Mouse (Mus musculus) liver, embryonic 16.5 days (tissue): Measurements from ENCODE around the gene St7. TPM values are rescaled to one million over a fixed set of nuclear protein-coding genes. Genes with fewer than 3 reads are reported as not detected.

Experiments used
- ATAC-seq: fragments of 200-750 bp; cut with Nextera tagmentation; 2 replicates; pipeline ENCODE4 v1.8.0; 2017; ENCODE audit warnings: low read depth, mild to moderate bottlenecking, moderate number of reproducible peaks, moderate library complexity
- H3K27ac ChIP-seq: fragments of 300-500 bp; sonication (generic); 2 replicates; pipeline ENCODE4 v1.5.1; 2014; ENCODE audit warnings: mild to moderate bottlenecking, low read length
- H3K27me3 ChIP-seq: fragments of 300-500 bp; sonication (generic); 2 replicates; pipeline ENCODE4 v1.6.1; 2014; ENCODE audit warnings: low read depth, low read length, mixed read lengths; ENCODE audit not compliant: control insufficient read depth, insufficient read depth
- H3K36me3 ChIP-seq: fragments of 300-500 bp; sonication (generic); 2 replicates; pipeline ENCODE4 v1.6.1; 2014; ENCODE audit warnings: mild to moderate bottlenecking; ENCODE audit not compliant: control insufficient read depth, insufficient read depth
- H3K4me1 ChIP-seq: fragments of 300-500 bp; sonication (generic); 2 replicates; pipeline ENCODE4 v1.6.1; 2014; ENCODE audit warnings: low read depth, low read length, mixed read lengths; ENCODE audit not compliant: control insufficient read depth
- H3K4me2 ChIP-seq: fragments of 300-500 bp; sonication (generic); 2 replicates; pipeline ENCODE4 v1.6.1; 2014; ENCODE audit warnings: low read depth, low read length, mixed read lengths
- H3K4me3 ChIP-seq: fragments of 300-500 bp; sonication (generic); 2 replicates; pipeline ENCODE4 v1.5.1; 2014; ENCODE audit warnings: low read depth, mild to moderate bottlenecking, low read length
- H3K9ac ChIP-seq: fragments of 300-500 bp; sonication (generic); 2 replicates; pipeline ENCODE4 v1.6.1; 2014; ENCODE audit warnings: low read depth, low read length
- H3K9me3 ChIP-seq: fragments of 300-500 bp; sonication (generic); replicated peaks from 2 replicates; pipeline ENCODE4 v1.6.1; 2016; ENCODE audit warnings: low read length; ENCODE audit not compliant: control insufficient read depth
- WGBS: fragments of 180-500 bp; shearing (Covaris S2); extraction: QIAGEN DNeasy Blood & Tissue Kit; methylation state at CpG from one replicate; pipeline ENCODE4 v1.1.7; 2014; ENCODE audit not compliant: insufficient replicate concordance; 5-methylcytosine and 5-hydroxymethylcytosine counted together
- polyA plus RNA-seq: library from polyadenylated mRNA; unstranded; fragments of >200 nt; fragmentation: Nextera tagmentation; extraction: Ambion mirVana; gene quantifications from 2 replicates; pipeline ENCODE4 v1.2.1, GENCODE M21; 2015

The St7 gene
- polyA plus RNA-seq, 1 experiment from 2014 or later, result 9.3 TPM

DNA sequence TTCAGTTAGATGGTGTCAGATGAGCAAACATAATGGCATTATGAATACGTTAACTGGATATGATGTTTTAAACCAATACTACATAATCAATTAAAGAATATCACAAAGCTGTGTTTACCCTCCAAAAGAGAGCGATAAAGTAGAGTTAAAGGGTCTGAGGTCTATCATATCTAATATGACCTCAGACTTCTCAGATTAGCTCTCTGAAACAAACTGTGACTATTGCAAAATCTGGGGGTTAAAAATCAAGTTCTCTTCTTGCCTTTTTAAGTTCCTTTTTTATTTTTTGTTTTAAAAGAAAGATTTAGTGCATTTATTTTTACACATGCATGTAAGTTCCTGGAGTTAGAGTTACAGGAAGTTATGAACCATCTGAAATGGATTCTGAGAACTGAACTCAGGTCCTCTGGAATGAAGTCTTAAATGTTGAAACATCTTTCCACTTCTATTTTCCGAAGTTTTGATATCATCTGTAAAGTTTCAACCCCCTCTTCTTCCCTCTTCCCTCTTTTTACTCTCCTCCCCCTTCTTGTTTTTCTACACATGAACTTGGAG lies 86.0 kb downstream of the St7 start:
- WGBS, result 80% methylated on average over 3 of the region's 3 CpGs
- no peak overlapping the region for H3K4me3 ChIP-seq
- peaks cover 18% of the 10 kb centered on the region for H3K4me1 ChIP-seq
- ATAC-seq, result no peak
- H3K27me3 ChIP-seq, result no peaks in the 10 kb centered on the region
- H3K4me2 ChIP-seq, result no peak overlapping the region
- H3K9me3 ChIP-seq, result no peaks in the 10 kb centered on the region
- no peaks in the 10 kb centered on the region for H3K36me3 ChIP-seq
- no peak overlapping the region for H3K27ac ChIP-seq
- H3K9ac ChIP-seq, result no peak overlapping the region

DNA sequence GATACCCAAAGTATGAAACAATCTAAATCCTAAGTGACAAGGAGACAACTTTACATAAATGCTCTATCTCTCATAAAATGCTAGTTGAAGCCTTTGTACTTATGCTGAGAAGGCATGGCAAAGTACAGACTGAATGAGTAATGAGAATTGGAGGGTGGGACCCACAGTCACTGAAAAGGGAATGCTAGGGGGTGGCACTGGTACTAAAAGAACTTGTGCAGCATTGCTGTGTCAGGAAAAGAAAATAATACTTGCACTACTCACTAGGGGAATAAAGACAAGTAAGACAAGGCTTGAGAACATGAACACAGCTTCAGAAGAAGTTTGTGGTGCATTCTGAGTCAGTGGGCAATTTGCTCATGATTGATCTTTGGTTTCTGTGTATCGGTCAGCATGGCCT lies 90.8 kb downstream of the St7 start:
- no peak overlapping the region for H3K4me2 ChIP-seq
- no peak for ATAC-seq
- H3K27me3 ChIP-seq, result no peaks in the 10 kb centered on the region
- no peak overlapping the region for H3K27ac ChIP-seq
- no peak overlapping the region for H3K9ac ChIP-seq
- no peaks in the 10 kb centered on the region for H3K9me3 ChIP-seq
- H3K36me3 ChIP-seq, result no peaks in the 10 kb centered on the region
- WGBS, result 80% methylated on average over 1 of the region's 1 CpGs
- no peak overlapping the region for H3K4me3 ChIP-seq
- H3K4me1 ChIP-seq, result no peaks in the 10 kb centered on the region

DNA sequence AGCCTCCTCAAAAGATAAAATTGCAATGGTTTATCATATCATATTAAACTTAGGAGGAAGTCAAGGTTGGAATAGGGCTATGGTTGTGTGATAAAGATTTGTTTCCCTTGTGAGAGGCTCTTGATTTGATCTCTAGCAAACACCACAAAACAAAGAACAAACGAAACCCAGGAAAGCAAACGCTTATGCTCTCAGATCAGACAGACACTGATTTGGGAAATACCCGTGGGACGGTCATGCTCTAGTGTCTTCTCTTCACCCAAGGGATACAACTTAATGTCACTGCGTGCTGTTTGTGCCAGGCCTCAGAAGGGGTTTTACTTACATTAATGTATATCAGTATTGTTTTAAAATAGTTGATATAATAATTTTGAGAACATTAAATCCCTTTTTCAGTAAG lies 91.8 kb downstream of the St7 start:
- Histone ChIP-seq H3K27me3 (no peaks in the 10 kb centered on the region), H3K9ac (no peak overlapping the region), H3K4me3 (no peak overlapping the region), H3K9me3 (no peaks in the 10 kb centered on the region), H3K4me1 (no peaks in the 10 kb centered on the region), H3K36me3 (no peaks in the 10 kb centered on the region), H3K4me2 (no peak overlapping the region), H3K27ac (no peak overlapping the region)
- ATAC-seq, result no peak
- WGBS, result 65% methylated on average over 5 of the region's 5 CpGs

DNA sequence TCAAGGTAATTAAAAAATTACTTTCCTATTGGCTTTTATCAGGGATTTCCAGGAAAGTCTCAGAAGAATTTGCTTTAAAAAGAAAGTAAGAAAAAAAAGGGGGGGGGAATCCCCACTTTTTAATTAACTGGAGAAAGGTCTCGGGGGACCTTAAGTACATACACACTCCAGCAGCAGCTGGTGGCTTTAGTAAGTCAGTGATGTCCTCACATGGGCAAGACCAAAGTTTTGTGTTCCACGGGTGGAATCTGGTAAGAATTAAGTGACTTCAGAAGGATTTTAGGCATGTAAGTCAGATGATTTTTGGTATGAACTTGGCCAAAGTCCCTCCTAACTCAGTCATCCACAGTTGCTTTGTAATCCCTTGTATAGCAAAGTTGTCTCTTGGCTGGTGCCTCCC lies 92.5 kb downstream of the St7 start:
- no peaks in the 10 kb centered on the region for H3K4me1 ChIP-seq
- H3K36me3 ChIP-seq, result no peaks in the 10 kb centered on the region
- WGBS, result 71% methylated on average over 2 of the region's 2 CpGs
- H3K4me3 ChIP-seq, result no peak overlapping the region
- H3K27me3 ChIP-seq, result no peaks in the 10 kb centered on the region
- no peak overlapping the region for H3K27ac ChIP-seq
- no peak for ATAC-seq
- no peak overlapping the region for H3K9ac ChIP-seq
- H3K4me2 ChIP-seq, result no peak overlapping the region
- H3K9me3 ChIP-seq, result no peaks in the 10 kb centered on the region

DNA sequence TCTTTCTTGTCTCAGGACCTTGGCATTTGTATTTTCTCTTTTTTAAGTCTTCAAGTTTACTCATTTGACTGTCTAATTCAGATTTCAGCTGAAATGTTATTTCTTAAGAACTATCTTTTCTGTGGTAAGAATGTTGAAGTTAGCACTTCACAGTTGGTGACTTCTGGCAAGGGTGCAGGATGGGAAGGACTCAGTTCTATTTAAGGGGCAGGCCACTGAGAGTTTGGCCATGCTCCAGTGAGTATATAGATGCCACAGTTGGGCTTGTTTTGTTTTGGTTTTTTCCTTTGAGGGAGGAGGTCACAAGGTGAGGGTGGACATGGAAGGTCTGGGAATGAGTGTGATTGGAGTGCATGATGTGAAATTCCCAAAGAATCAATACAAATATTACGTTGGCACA lies 95.1 kb downstream of the St7 start:
- no peaks in the 10 kb centered on the region for H3K36me3 ChIP-seq
- no peaks in the 10 kb centered on the region for H3K27me3 ChIP-seq
- H3K27ac ChIP-seq, result no peak overlapping the region
- H3K9ac ChIP-seq, result no peak overlapping the region
- H3K9me3 ChIP-seq, result no peaks in the 10 kb centered on the region
- H3K4me2 ChIP-seq, result no peak overlapping the region
- no peak overlapping the region for H3K4me3 ChIP-seq
- WGBS, result 54% methylated on average over 1 of the region's 1 CpGs
- ATAC-seq, result no peak
- H3K4me1 ChIP-seq, result no peaks in the 10 kb centered on the region

DNA sequence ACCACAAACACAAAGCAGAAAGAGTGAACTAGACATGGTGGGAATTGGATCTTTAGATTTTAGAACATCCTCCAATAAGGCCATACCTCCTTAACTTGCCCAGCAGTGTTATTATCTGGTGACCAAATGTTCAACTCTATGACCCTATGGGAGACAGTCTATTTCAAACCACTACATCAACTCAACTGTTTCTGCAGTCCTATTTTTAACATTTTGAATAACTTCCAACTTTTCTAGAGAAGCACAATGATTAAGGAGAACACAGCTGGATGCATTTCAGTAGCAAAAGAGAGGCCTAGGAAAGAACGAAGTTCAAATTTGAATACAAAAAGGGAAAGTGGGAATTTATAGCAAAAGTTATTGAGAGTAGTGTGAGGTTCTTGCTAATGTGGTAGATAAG lies 97.5 kb downstream of the St7 start:
- Histone ChIP-seq H3K27me3 (no peaks in the 10 kb centered on the region), H3K4me3 (no peak overlapping the region)
- 76% methylated on average over 1 of the region's 1 CpGs for WGBS

DNA sequence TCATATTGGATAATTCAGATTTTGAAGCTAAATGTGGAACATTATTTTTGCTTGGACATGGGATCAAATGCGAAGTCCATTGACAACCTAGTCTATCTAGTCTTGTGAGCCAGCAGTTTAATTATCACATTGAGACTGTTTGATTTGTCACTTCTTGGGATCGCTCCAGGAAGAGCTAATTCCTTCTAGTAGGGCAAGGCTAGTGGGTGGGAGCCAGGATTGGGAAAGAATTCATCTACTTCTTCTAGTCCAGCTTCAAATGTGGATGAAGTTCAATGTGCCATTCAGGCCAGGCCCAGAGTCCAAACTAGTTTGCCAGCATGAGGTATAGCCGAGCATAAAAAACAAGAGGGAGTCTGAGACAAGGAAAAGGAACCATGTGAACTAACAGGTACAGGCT lies 100.7 kb downstream of the St7 start:
- Histone ChIP-seq H3K4me1 (no peaks in the 10 kb centered on the region), H3K4me3 (no peak overlapping the region), H3K9me3 (no peaks in the 10 kb centered on the region), H3K27me3 (no peaks in the 10 kb centered on the region), H3K36me3 (no peaks in the 10 kb centered on the region), H3K27ac (no peak overlapping the region), H3K9ac (no peak overlapping the region), H3K4me2 (no peak overlapping the region)
- no peak for ATAC-seq
- WGBS, result 81% methylated on average over 3 of the region's 3 CpGs

More for the DNA sequence above, 97.5 kb downstream of the St7 start:
- no peak for ATAC-seq
- Histone ChIP-seq H3K4me1 (no peaks in the 10 kb centered on the region), H3K9ac (no peak overlapping the region), H3K4me2 (no peak overlapping the region), H3K9me3 (no peaks in the 10 kb centered on the region), H3K36me3 (no peaks in the 10 kb centered on the region), H3K27ac (no peak overlapping the region)

DNA sequence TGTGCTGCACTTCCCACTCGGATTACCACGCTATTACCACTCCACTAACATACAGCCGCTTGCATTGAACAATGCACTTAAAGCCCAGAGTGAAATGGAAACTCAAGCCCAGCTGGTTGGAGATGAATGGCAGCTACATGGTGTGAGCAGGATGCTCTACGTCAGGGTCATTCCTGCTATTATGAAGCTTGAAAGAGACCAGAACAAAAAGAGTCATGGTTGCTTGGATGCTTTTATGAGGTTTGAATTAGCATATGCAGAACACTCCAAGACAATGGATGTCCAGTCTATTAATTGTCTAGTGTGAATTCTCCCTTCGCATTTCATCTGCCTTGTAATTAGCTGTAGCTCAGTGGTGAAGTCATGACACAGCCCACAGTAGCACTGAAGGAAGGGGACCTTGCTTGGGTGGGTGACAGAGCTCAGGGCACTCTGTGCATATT lies 104.6 kb downstream of the St7 start:
- H3K27ac ChIP-seq, result no peak overlapping the region
- H3K36me3 ChIP-seq, result no peaks in the 10 kb centered on the region
- H3K9me3 ChIP-seq, result no peaks in the 10 kb centered on the region
- H3K4me3 ChIP-seq, result no peak overlapping the region
- H3K27me3 ChIP-seq, result no peaks in the 10 kb centered on the region
- no peak for ATAC-seq
- H3K4me1 ChIP-seq, result no peaks in the 10 kb centered on the region
- no peak overlapping the region for H3K4me2 ChIP-seq
- 83% methylated on average over 5 of the region's 5 CpGs for WGBS
- no peak overlapping the region for H3K9ac ChIP-seq

DNA sequence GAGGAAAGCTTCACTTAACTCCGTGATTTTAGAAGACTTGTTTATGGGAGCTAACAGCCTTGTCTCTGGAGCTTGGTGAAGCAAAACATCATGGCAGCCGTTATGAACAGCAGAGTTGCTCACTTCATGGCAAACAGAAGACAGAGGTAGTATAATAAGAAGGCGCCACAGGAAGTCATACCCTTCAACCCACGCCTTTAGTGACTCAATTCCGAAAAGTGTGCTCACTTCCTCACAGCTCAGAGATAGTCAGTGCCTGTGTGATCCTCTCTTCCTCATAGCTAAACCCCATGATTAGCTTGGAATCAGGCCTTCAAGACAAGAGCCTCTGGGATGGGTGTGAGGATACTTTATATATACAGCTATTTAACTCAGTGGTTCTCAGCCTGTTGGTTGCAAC lies 108.0 kb downstream of the St7 start:
- H3K27me3 ChIP-seq, result no peaks in the 10 kb centered on the region
- H3K9me3 ChIP-seq, result no peaks in the 10 kb centered on the region
- 76% methylated on average over 5 of the region's 5 CpGs for WGBS
- H3K4me1 ChIP-seq, result peaks cover 5% of the 10 kb centered on the region
- no peak overlapping the region for H3K4me3 ChIP-seq
- H3K36me3 ChIP-seq, result no peaks in the 10 kb centered on the region
- H3K4me2 ChIP-seq, result no peak overlapping the region
- H3K9ac ChIP-seq, result no peak overlapping the region
- no peak overlapping the region for H3K27ac ChIP-seq
- no peak for ATAC-seq
